Mouse (Mus musculus) hindbrain, embryonic 11.5 days (tissue): ENCODE data around the gene Avpr1b. TPM values are rescaled to one million over a fixed set of nuclear protein-coding genes. Genes with fewer than 3 reads are reported as not detected.
"Not testable (repeated sequence)": the region's sequence is repeated elsewhere in the genome, so short reads cannot be mapped to it uniquely, and the experiment has no call there.

Source experiments
- ATAC-seq: fragments of 200-750 bp; cut with Nextera tagmentation; 2 replicates; pipeline ENCODE4 v1.8.0; 2017; ENCODE audit warnings: mild to moderate bottlenecking, moderate TSS enrichment, moderate library complexity; ENCODE audit not compliant: low FRiP score
- DNase-seq: peaks from one replicate; pipeline ENCODE4 v3.0.0-alpha.2; 2015; ENCODE audit warnings: low spot score
- H3K27ac ChIP-seq: fragments of 300-500 bp; sonication (generic); 2 replicates; pipeline ENCODE4 v1.5.1; 2014; ENCODE audit warnings: mild to moderate bottlenecking, low read depth, low read length
- H3K27me3 ChIP-seq: fragments of 300-500 bp; sonication (generic); 2 replicates; pipeline ENCODE4 v1.6.1; 2014; ENCODE audit warnings: mild to moderate bottlenecking, low read length, moderate library complexity, mixed read lengths; ENCODE audit not compliant: control insufficient read depth, insufficient read depth
- H3K36me3 ChIP-seq: fragments of 300-500 bp; sonication (generic); 2 replicates; pipeline ENCODE4 v1.6.1; 2014; ENCODE audit warnings: mild to moderate bottlenecking, low read length, moderate library complexity, mixed read lengths; ENCODE audit not compliant: control insufficient read depth, insufficient read depth
- H3K4me1 ChIP-seq: fragments of 300-500 bp; sonication (generic); replicated peaks from 2 replicates; pipeline ENCODE4 v1.6.1; 2014; ENCODE audit warnings: low read length, mixed read lengths; ENCODE audit not compliant: control insufficient read depth, insufficient read depth
- H3K4me2 ChIP-seq: fragments of 300-500 bp; sonication (generic); replicated peaks from 2 replicates; pipeline ENCODE4 v1.6.1; 2014; ENCODE audit warnings: mild to moderate bottlenecking, low read depth, low read length
- H3K4me3 ChIP-seq: fragments of 300-500 bp; sonication (generic); 2 replicates; pipeline ENCODE4 v1.5.1; 2014; ENCODE audit warnings: low read depth, low read length
- H3K9ac ChIP-seq: fragments of 300-500 bp; sonication (generic); 2 replicates; pipeline ENCODE4 v1.6.1; 2014; ENCODE audit warnings: low read depth, low read length
- H3K9me3 ChIP-seq: fragments of 300-500 bp; sonication (generic); 2 replicates; pipeline ENCODE4 v1.6.1; 2016; ENCODE audit warnings: low read length; ENCODE audit not compliant: control insufficient read depth
- WGBS: fragments of 180-500 bp; shearing (Covaris S2); extraction: QIAGEN DNeasy Blood & Tissue Kit; methylation state at CpG from one replicate; pipeline ENCODE4 v1.1.7; 2014; 5-methylcytosine and 5-hydroxymethylcytosine counted together
- polyA plus RNA-seq: library from polyadenylated mRNA; unstranded; fragments of >200 nt; fragmentation: Nextera tagmentation; extraction: Ambion mirVana; gene quantifications from 2 replicates; pipeline ENCODE4 v1.2.1, GENCODE M21; 2014

Gene Avpr1b
- polyA plus RNA-seq, 1 experiment from 2014 or later = not detected

DNA sequence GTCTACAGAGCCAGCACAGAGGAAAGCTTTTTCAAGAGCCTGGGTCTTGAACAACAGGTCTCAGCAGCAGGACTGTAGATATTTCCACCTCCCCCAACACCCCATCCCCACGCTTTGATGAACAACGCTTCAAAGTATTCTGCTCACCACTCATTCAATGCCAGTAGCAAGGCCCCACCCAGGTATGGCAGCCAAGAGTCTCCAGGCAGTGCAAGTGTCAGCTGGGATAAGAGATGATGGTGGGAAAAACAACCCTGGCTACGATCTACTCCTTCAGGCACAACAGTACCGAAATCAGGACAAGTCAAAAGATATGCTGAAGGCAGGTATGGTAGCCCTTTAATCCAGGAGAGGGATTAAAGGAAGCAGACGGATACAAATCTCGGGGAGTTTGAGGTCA lies 27.2 kb downstream of the Avpr1b start:
- no peak for DNase-seq
- Histone ChIP-seq H3K4me3 (no peak overlapping the region), H3K27ac (no peak overlapping the region), H3K27me3 (no peaks in the 10 kb centered on the region), H3K9ac (no peak overlapping the region), H3K4me1 (no peaks in the 10 kb centered on the region), H3K9me3 (no peaks in the 10 kb centered on the region), H3K36me3 (no peaks in the 10 kb centered on the region), H3K4me2 (no peak overlapping the region)
- no peak for ATAC-seq
- WGBS = 90% methylated on average over 6 of the region's 6 CpGs

DNA sequence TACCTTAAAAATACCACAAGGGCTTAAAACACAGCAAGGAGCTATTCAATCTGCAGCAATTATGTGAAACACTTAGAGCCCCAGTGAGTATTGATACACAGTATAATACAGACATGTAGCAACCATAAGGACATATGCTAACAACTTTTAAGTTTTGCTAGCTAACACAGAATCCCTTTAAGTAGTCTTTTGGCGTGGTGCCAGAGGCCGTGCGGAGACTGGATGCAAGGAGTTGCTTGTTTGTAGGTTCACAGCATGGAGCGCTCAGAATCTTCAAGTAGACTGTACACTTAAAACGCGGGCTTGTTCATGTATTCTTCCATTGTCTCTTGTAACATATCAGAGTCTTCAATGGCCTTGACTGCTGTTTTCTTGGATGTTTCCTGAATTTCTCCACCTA lies 33.2 kb downstream of the Avpr1b start:
- H3K27me3 ChIP-seq, H3K4me2 ChIP-seq, H3K4me3 ChIP-seq, H3K27ac ChIP-seq, DNase-seq, H3K9me3 ChIP-seq, H3K4me1 ChIP-seq, H3K9ac ChIP-seq, ATAC-seq, H3K36me3 ChIP-seq: not testable (repeated sequence)
- 87% methylated on average over 6 of the region's 6 CpGs for WGBS

DNA sequence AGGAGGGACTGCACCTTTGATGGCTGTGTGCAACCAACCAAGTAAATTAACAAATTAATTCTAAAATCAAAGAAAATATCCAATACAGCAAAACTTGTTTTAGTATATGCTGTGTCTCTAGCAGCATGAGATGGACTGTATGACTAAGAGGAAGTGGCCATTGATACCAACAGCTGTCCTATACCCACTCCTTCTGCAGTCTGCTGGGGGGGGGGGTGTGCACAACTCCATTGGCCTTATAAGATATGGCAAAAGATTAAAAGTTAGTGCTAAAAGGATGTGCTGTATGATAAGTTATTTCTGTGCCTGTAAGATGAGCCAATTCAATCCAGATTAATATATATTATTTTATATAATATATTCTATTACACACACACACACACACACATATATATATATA lies 35.5 kb downstream of the Avpr1b start:
- Histone ChIP-seq H3K27ac (no peak overlapping the region), H3K27me3 (no peaks in the 10 kb centered on the region), H3K9ac (no peak overlapping the region), H3K4me2 (no peak overlapping the region), H3K36me3 (no peaks in the 10 kb centered on the region), H3K9me3 (no peaks in the 10 kb centered on the region), H3K4me3 (no peak overlapping the region), H3K4me1 (no peaks in the 10 kb centered on the region)
- ATAC-seq (no peak), DNase-seq (no peak)

DNA sequence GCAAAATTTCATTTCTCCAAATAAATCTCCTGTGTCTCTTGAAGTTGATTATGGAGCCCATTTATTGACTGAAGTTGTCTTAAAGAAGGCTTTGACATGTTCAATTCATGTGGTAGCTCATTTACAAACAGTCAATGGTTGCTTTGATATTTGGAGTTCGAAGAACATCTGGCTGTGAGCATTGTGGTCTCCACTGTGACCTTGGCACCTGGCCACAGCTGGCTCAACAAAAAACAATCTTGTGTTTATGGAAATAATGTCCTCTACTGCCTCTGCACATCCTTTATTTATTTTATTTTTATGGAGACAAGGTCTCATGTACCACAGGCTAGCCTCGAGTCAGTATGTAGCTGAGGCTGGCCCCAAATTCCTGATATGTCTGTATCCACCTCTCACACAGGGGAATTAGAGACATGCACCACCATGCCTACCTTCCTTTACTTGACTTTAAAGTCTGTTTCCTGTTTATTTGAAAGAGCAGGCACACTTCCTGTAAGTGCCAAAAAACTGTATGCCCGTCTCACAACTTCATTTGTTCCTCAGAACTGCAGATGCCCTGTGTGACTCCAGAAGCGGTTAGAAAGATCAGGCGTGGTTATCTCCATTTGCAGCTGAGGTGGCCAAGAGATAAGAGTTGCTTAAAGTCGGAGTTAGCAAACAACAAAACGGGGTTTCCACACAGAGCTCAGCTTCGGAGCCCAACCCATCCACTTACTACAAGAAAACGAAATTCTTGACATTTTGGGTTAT lies 38.9 kb downstream of the Avpr1b start, which contains the start of gene Ctse:
Gene Ctse (plus strand): TSS at position 516 of the 750 bp plus-strand sequence.
- Histone ChIP-seq H3K36me3 (no peaks in the 10 kb centered on the region), H3K9ac (no peak within 1 kb of the TSS), H3K27me3 (no peaks in the 10 kb centered on the region), H3K4me1 (no peaks in the 10 kb centered on the region), H3K4me3 (no peak within 1 kb of the TSS), H3K4me2 (no peak within 1 kb of the TSS), H3K27ac (no peak within 1 kb of the TSS), H3K9me3 (no peaks in the 10 kb centered on the region)
- WGBS = 78% methylated on average over 9 of the region's 9 CpGs
- ATAC-seq (no peak), DNase-seq (no peak)

DNA sequence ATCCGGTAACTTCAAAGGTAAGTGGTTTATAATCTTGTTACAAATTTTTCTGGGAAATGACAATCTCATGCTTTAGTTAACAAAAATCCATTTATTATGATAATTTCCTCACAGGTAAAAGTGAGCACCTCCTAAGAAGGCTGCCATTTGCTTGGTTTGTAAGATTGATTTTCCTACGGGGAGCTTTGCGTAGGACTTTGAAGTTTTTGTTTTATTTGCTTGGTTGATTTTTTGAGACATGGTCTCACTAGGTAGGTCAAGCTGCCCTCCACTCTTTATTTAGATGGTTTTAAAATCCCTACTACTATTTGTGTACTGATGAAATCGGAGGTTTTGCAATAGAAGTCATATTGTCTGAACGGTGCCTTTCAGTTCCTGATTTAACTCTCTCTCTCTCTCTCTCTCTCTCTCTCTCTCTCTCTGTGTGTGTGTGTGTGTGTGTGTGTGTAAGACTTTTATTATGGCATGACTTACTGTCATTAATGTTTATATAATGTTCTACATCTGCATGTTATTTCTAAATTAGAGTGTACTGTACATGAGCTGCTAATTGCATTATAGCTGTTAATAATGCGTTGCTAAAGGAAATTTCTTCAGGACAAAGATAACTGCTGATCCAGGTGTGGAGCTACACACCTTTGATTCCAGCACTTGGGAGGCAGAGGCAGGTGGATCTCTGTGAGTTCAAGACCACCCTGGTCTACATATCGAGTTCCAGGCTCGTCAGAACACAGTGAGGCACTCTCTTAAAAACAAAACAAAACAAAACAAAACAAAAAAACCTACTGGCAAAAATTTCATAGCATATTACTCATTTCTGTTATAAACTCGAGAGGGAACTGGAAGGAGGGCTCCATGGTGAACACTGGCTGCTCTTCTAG lies 39.7 kb downstream of the Avpr1b start:
- ATAC-seq = no peak
- Histone ChIP-seq H3K36me3 (no peaks in the 10 kb centered on the region), H3K9me3 (no peaks in the 10 kb centered on the region), H3K9ac (no peak overlapping the region), H3K4me1 (no peaks in the 10 kb centered on the region), H3K4me3 (no peak overlapping the region), H3K4me2 (no peak overlapping the region), H3K27me3 (no peaks in the 10 kb centered on the region), H3K27ac (no peak overlapping the region)
- DNase-seq = no peak
- WGBS = 89% methylated on average over 9 of the region's 9 CpGs

DNA sequence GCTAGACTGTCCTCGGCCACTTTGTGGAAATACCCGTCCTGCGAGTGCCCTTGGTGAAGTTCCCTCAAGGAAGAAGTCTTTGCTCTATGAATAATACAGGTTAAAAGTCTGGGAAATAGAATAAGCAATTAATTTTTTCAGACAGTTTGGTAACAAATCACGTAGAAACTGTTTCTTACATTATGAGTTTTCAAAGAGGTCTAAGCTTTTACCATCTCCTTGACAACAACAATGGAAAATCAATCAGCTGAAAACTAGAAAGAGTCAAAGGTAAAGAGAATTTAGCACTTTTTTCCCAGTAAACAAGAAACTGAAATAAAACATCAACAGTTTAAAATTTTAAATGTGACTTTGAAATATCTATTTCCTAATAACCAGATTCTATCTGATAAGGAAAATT lies 41.0 kb downstream of the Avpr1b start:
- no peak overlapping the region for H3K4me3 ChIP-seq
- H3K9ac ChIP-seq = no peak overlapping the region
- no peak for ATAC-seq
- DNase-seq = no peak
- 83% methylated on average over 4 of the region's 4 CpGs for WGBS
- no peaks in the 10 kb centered on the region for H3K36me3 ChIP-seq
- H3K4me2 ChIP-seq = no peak overlapping the region
- H3K27me3 ChIP-seq = no peaks in the 10 kb centered on the region
- H3K9me3 ChIP-seq = no peaks in the 10 kb centered on the region
- H3K4me1 ChIP-seq = no peaks in the 10 kb centered on the region
- no peak overlapping the region for H3K27ac ChIP-seq

DNA sequence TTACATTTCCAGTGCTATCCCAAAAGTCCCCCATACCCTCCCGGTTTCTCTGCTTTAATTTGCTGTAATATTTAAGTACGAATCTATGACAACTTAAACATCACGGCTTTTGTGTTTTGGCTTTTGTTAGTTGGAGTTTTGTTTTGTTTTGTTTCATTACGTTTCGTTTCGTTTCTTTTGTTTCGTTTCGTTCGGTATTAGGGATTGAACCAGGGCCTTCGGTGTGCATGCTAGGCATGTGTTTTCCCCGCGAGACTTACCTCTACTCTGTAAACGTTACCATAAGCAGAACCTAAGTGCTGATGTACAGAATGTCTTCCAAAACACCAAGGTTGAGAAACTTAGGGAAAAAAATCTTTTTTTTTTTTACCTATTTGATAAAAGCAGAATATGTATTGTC lies 42.5 kb downstream of the Avpr1b start:
- no peaks in the 10 kb centered on the region for H3K27me3 ChIP-seq
- H3K4me1 ChIP-seq = no peaks in the 10 kb centered on the region
- ATAC-seq (no peak), DNase-seq (no peak)
- H3K36me3 ChIP-seq = no peaks in the 10 kb centered on the region
- no peaks in the 10 kb centered on the region for H3K9me3 ChIP-seq
- H3K27ac ChIP-seq = no peak overlapping the region
- 90% methylated on average over 13 of the region's 13 CpGs for WGBS
- H3K4me2 ChIP-seq = no peak overlapping the region
- no peak overlapping the region for H3K9ac ChIP-seq
- no peak overlapping the region for H3K4me3 ChIP-seq

DNA sequence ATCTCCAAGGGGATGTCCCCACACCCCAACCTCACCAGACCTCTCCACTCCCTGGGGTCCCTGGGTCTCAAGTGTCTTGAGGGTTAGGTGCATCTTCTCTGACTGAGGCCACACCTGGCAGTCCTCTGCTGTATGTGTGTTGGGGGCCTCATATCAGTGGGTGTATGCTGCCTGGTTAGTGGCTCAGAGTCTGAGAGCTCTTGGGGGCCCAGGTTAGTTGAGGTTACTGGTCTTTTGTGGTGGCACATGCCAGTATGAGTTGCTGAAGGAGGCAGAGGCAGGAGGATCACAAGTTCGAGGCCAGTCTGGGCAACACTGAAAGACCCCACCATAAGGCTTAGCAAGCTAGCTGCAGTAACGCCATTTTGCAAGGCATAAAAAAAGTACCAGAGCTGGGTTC lies 43.2 kb downstream of the Avpr1b start:
- H3K36me3 ChIP-seq = no peaks in the 10 kb centered on the region
- H3K27me3 ChIP-seq = no peaks in the 10 kb centered on the region
- no peak overlapping the region for H3K9ac ChIP-seq
- DNase-seq (no peak), ATAC-seq (no peak)
- no peak overlapping the region for H3K27ac ChIP-seq
- H3K4me3 ChIP-seq = no peak overlapping the region
- WGBS = 95% methylated on average over 2 of the region's 2 CpGs
- no peaks in the 10 kb centered on the region for H3K9me3 ChIP-seq
- no peak overlapping the region for H3K4me2 ChIP-seq
- H3K4me1 ChIP-seq = no peaks in the 10 kb centered on the region
